Mouse (Mus musculus): Measurements from ENCODE around the gene Hps3.

- TF ChIP-seq CTCF (IDR thresholded peaks at IDR 0.05 in 2 of 3, conservative IDR thresholded peaks at IDR 0.05 in 1 of 3; ENCODE audit: control insufficient read depth in 1 of 3, insufficient read depth in 1 of 3, low read depth in 2 of 3, low read length in 3 of 3, poor library complexity in 1 of 3, severe bottlenecking in 1 of 3) (no peak), POLR2A (IDR thresholded peaks at IDR 0.05; ENCODE audit: control insufficient read depth in 1 of 2, insufficient read depth in 1 of 2, low read depth in 1 of 2, low read length in 2 of 2, poor library complexity in 1 of 2) (no peak), MAFK (IDR thresholded peaks at IDR 0.05; ENCODE audit: borderline replicate concordance, low read depth, low read length) (no peak)
Measured at GRCm38 (mm10) chr3:20014454-20014853, 20.7 kb downstream of the Hps3 start.

All from MEL (cell line).